Mouse (Mus musculus) megakaryocyte, adult 5-6 weeks (primary cell): ENCODE data around the gene Smoc1. TPM values are rescaled to one million over a fixed set of nuclear protein-coding genes. Genes with fewer than 3 reads are reported as not detected.

ENCODE experiments used
- ATAC-seq: 2 replicates; pipeline ENCODE4 v1.8.0; 2016; ENCODE audit warnings: mild to moderate bottlenecking, inconsistent platforms; ENCODE audit not compliant: poor library complexity, severe bottlenecking
- total RNA-seq, 2 experiments: library from RNA; stranded (forward) in 1 of 2; stranded (reverse) in 1 of 2; fragments of 153-499, 151-499 nt in 1 of 2; fragments of 221-1000, 200-1000 nt in 1 of 2; gene quantifications; 2 replicates each; pipeline versions ENCODE4 v1.2.3 to v1.2.4; 2015 to 2017

The Smoc1 gene
- total RNA-seq, 2 experiments from 2014 or later = 0.18 to 0.25 TPM

DNA sequence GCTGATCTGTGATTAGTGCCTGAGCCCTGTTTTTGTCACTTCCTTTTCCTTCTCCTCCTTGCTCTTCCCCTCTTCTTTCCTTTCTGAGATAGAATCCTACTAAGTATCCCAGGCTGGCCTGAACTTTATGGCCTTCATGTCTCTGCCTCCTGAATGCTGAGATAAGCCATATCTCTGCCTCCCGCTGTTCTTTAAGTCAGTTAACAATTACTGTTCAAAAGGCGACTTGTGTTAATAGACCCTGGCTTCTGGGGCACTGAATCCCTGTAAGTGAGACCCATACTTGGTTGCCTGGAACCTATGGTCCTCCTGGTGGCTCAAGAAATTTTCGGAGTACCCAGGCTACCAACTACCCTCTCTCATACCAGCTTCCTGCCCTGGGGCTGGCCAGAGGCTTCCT lies 48.3 kb downstream of the Smoc1 start:
- no peak for ATAC-seq

DNA sequence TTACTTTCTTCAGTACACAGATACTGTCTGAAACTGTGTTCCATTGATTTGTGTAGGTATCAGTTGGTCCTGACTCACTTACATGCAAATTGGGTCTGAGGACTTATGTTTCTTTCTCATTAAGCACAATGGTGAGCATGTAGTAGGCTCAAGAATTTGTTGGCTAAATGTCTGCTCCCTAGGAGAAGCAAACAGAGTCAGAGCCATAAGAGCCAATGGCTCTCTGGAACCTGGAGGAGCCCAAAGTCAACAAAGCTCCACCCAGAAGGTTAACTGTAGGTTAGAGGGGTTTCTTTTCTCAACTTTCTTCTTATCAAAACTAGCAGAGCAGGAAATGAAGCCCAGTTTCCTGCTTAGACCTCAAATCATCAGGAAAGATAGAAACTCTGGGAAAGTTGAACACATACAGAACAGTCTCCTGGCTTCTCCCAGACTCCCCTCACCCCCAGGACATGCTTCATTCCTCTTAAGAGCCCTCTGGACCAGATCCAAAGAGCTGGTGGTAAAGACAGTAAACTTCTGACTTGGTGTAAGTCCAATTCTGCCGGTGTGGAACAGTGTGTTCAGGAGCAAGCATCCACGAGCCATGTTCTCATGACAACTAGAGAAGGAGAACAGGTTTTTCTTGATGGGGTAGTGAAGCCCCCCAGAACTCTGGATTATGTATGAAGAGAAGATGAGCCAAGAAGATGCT lies 51.5 kb downstream of the Smoc1 start:
- ATAC-seq = no peak

DNA sequence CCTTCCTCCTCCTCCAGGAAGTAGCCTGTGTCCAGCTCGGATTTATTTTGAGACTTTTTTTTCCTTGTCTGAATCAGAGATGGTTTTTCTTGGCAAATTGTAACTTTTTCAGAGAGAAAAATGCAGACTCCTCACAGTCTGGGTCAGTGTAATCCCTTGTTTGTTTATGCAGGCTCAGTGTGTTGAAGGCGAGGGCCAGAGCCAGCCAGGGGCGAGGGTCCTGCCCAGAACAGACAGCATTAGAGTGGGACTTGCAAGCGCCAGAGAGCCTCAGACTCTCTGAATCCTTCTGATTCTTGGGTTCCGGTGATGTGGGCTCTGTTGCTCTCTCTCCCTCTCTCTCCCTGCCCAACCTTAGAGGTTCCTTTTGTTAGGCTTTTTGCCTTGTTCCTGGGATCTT lies 53.7 kb downstream of the Smoc1 start:
- no peak for ATAC-seq

DNA sequence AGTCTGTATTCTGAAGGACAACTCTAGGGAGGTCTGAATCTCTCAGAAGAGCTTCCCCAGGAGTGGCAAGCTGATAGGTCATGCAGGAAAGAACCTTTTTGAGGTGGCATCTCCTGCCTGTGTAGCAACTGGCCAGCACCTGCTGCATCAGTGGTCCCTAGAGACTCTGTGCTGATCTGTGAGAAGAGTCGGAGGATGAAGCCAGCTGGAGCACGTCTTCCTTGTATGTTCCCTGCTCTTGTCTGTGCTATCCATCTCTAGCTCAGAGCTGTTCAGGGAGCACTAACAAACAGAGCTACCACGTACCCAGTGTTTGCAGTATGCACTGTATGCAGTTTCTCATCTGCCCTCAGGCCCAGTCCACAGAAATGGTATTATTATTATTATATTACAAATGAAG lies 54.4 kb downstream of the Smoc1 start:
- no peak for ATAC-seq

DNA sequence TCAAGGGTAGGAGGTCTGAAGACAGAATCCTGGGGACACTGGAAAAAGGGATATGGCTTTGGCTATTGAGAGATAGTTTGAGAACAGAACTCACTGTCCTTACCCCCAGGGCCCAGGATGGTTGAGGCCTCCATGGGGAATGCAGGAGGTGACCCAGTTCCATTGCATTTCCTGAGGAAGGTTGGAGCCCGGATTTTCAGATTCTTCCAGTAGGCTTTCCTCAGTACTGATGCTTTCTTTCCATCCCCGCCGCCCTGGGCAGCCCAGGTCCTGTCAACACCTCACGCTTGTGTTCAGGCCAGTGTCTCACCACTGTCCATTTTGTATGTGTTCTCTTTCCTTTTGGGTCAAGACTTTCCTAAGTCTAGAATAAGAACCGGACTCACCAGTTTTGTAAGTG lies 56.5 kb downstream of the Smoc1 start:
- ATAC-seq = no peak

DNA sequence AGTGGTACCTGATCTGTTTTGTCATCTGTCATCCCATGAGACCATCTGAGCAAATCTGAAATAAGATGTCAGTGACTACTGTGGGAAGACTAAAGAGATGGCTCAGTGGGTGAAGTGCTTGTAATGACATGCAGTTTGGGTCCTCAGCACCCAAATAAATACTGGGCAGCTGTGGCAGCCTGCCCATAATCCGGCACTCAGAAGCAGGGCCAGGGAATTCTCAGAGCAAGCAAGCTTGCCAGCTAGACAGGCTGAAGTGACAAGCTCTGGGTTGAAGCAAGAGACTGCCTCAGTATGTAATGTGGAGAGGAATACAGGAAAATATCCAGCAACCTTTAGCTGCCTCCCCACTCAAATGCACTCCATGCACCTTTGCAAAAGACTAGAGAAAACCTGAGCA lies 58.6 kb downstream of the Smoc1 start:
- no peak for ATAC-seq

DNA sequence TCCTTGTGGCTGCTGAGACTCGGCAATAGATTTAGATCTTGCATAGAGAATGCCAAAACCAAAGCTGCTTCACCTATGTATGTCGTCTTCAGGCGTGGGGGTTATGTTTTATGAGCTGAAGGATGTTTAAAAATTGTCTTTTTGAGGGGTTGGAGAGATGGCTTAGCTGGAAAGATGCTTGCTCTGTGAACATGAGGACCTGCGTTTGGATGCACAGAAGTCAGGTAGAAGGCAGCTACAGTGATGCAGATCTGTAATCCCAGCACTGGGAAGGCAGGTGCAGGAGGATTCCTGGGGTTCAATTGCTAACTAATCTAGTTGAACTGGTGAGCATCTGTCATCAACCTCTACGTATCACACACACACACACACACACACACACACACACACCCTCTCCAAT lies 61.5 kb downstream of the Smoc1 start:
- ATAC-seq = no peak

DNA sequence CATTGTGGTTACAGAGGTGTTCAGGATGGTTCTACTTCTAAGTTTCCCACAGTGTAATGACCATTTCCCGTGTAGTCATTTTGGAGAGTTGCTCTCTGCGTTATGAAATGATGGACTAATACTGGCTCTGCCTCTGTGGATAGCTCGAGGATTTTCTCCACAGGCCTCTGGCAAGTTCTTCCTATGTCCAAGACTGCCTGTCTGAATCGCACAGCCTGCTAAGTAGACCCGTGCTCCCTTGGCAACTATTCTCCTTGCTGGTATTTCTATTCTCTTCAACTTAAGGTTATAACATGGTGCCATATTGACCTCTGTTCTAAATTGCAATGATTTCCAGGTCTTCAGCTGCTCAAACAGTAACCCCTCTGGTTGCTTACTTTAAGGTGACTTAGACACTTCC lies 65.0 kb downstream of the Smoc1 start:
- ATAC-seq = no peak

DNA sequence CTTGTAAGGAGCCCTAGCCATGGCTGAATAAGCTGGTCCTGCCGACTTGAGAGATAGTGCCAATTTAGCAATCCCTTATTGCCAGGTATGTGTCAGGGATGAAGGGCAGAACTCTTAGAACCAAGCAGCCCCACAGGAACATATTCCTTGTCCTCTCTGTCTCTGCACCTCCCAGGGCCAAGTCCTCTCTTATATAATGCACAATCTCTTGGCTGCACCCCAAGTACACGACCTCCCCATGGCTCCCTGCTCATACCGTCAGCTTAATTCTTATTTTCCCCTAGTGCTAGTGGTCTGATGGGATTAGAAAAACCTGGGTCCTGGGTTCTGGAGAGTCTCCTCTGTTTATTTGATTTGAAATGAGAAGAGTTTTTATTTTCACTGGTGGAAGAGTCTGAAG lies 66.0 kb downstream of the Smoc1 start:
- no peak for ATAC-seq

DNA sequence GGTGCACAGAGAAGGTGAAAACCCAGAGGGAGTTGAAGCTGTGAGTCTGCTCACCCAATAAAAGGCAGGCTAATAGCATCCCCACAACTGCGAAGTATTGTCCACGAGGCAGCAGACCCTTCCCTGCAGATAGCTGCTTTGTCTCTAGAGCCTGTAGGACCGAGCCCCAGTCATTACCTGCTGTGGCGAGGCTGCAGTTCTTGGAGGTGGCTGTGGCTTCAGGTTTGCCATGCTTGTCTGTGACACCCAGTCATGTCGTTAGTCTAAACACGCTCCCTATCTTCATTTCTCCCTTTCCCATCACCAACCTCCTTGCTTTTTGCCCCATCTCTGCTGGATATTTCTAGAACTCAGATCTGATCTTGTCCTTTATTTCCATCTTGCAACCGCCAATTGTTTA lies 66.6 kb downstream of the Smoc1 start:
- no peak for ATAC-seq

DNA sequence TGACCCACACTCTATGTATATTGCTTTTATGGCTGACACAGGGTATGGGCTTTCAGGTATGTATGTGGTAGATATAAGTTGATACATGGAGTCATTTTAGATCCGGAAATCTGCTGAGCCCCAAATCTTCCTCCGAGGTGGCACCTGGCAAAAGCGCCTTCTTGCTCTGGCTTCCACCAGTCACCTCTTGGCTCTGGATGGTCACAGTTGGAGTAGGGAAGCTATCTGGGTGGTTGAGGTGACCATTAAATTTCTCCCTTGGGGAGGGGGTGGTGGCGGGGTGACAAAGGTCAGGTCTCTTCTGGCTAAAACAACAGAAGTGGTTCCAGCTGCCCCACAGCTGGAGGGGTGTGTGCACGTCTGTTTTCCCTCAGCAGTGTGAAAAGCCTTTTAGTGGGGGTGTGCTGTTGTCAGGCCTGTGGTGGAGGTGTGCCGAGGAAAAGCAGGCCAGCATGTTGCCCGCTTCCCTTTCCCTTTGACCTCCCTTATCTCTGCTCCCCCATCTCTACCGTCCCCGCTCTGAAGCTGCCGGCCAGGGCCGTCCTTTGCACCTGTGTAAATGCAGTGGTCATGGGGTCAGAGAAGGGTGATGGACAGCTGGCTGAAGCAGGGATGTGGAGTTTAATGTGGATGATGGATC lies 68.3 kb downstream of the Smoc1 start:
- ATAC-seq = no peak

DNA sequence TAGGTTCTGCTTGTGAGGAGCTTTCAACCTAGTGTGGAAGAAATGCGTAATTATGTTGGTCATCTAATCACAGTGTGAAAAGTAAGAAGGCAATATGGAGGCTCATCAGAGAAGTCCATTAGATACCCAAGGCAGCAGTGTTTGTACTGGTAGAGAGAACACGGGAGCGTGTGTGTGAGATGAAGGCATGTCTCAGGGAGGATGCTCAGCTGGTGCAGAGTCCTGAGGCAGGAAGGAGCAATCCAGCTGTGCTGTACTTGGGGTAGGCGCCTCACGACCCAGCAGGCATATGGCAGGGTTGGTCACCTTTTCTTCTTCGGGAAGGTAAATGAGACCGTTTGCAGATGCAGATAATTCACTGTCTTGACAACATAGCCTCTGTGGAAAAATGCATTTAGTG lies 70.7 kb downstream of the Smoc1 start:
- no peak for ATAC-seq

DNA sequence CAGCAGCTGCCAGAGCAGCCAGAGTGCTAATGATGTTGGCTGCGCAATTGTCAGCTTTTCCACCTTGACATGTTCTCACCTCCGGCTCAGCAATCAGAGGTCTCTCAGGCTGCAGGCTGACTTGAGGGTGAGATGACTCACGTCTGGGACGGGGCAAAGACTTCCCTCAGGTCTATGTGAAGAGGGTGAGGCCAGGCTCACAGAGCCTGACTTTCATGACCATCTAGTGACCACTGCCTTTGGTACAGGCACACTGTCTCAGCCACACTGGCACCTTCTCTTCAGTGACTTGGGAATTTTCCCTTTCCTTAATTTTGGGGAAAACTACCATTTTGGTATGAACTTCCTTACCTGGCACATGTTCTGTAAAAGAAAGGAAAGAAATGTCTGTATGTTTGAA lies 71.1 kb downstream of the Smoc1 start:
- no peak for ATAC-seq

DNA sequence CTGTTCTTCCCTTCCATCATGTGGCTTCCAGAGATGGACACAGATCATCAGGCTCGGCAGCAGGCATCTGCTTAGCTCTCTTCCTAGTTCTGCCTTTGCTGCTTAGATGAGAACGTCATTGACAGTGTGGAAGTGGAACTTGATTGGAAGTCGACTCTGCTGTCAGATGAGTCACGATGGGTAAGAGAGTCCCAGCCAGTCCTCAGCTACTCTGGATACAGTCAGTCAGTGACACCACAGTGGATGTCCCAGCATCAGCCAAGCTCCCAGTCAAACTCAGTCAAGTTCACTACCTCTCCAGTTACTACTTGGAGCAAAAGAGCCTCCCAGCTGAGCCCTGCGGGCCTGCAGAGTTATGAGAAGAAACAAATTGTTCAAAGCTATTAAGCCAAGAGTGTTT lies 72.6 kb downstream of the Smoc1 start:
- ATAC-seq = no peak

DNA sequence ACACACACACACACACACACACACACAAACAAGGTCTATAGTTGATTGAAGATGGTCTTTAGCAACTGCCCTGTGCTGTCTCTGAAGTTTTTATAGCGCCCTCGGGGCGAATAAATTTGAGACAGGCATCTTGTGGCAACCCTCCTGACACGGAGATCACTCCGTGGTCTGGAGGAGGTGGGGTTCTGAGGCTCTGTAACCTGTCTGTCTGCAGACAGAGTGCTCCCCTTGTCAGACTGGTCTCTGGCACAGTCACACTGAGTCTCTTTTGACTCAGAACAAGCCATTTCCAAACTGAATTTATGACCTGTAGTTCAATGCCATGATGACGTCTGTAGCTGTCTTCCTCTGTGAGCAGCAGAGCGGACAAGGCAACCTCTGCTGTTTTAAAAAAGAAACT lies 75.1 kb downstream of the Smoc1 start:
- no peak for ATAC-seq

DNA sequence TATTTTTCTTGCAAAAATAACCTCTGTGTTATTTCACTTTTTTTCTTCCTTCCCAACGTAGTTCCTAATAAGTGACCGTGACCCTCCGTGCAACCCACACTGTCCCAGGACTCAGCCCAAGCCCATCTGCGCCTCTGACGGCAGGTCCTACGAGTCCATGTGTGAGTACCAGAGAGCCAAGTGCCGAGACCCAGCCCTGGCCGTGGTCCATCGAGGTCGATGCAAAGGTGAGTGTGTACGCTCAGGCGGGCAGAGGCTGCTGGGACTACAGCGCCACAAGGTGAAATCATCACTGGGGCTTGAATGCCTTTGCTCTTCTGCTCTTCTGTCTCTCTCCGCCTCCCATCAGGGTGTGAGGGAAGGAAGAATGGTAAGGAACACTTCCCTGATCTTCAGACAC lies 77.9 kb downstream of the Smoc1 start:
- no peak for ATAC-seq

DNA sequence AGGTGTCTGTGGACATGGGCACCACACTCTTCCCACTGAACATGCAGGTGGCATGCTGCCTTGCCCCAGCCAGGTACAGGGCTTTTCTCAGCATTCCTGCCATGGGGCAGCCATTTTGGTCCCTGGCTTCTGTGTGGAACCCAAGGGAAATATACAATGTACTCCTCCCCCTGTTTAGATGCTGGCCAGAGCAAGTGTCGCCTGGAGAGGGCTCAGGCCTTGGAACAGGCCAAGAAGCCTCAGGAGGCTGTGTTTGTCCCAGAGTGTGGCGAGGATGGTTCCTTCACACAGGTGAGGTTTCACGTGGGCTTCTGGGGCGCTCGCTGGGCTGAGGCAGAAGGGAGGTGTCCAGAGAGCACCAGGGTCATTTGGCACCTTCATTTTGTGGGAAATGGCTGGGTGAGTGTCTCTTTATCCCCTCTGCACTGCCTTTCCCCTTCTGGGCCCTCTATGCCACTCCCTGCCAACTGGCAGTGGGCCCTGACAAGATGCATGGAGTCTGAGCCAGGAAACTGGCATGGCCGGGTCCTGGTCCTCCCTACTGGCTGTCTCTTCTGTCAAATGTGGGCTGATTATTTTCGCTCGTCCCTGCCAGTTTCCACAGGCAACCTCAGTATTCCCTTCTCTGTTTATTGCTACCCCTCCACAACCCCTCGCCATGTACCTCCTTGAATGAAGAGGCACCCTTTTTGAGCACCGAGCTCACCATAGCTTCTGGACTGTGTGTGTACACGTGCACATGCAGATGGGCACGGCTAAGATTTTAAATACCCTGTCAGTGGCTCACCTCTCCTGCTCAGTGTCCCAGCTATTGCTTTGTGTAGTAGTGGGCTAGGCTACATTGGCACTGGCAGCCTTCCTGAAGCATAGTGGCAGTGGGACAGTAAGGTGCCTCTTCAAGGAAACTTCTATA lies 79.4 kb downstream of the Smoc1 start:
- no peak for ATAC-seq

DNA sequence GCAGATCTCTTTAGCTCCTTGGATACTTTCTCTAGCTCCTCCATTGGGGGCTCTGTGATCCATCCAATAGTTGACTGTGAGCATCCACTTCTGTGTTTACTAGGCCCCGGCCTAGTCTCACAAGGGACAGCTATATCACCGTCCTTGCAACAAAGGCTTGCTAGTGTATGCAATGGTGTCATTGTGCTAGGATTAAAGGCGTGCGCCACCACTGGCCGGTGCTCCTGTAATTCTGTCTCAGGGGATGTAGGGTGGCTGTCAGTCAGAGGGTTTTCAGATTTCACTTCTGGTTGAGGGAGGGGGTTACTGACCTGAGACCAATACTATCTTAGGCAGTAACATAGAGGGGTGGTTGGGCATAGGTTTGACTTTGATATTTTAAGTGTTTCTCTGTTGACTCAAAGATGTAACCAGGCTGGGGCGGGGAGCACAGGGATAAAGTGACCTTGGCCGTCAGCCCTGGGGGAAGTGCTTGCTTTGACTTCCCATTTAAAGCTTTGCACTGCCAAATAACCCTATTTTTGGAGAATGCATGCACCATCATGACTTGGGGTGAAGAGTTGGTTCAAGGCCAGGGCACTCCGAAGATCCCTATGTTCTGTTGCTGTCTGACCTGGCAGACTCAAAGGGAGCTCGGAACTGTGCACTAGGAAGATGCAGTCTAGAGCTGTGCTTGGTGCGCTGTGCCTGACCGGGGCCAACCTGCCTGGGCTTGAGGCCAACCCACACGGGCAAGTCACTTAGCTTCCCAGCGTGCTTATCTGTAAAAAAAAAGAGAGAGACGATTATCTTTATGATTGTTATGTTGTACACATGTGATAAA lies 80.9 kb downstream of the Smoc1 start:
- no peak for ATAC-seq

DNA sequence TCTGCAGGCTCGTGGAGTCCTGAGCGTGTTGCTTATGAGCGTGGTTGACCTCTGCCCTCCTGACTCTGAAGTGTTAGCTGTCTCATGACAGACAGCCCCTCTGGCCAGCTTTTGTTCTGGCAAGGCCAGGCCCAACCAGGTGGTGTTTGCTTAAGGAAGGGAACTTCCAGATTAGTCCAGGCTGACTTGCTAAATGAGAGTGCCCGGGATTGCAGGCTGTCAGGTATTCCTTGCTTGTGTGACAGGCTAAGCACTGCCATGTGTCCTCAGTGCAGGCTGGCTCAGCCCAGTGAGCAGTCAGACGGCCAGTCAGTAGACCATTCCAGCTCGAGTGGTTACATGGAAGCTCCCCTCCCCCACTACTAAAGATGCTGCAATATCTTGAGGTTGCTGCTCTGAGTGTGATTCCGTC lies 82.0 kb downstream of the Smoc1 start:
- no peak for ATAC-seq

DNA sequence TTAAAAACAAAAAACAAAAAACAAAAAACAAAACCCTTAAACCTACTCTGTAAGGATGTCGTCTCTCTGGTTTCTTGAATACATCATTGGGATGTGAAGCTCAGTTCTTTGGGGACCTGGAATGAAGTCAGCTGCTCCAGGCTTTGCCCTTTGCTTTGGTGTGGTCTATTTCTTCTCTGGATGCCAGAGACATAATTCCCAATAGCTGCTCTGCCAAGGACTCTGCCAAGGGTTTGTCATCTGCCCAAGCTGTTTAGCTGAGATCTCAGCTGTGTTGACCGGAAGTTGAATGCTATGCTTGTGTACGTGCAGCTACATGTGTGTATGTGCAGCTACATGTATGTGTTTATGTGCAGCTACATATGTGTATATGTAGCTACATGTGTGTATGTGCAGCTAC lies 83.4 kb downstream of the Smoc1 start:
- no peak for ATAC-seq

DNA sequence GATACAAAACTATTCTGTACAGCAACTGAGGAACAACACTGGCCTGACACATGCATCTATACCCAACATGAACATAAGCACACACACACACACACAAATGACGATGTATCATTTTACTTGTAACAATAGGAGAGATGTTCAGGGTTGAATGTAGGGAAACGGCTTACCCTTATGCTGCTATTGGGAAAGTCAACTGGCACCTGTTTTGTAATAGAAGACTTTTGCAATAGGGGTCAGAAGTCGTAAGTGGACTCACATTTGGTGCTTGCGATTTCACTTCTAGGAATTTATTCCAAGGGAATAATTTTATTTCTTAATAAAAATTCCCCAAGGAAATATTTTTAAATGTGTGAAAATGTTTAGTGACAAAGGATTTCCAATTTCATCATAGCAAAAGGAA lies 85.7 kb downstream of the Smoc1 start:
- no peak for ATAC-seq
